Mouse (Mus musculus) heart, embryonic 15.5 days (tissue): Measurements from ENCODE around the gene Plod3. TPM values are rescaled to one million over a fixed set of nuclear protein-coding genes. Genes with fewer than 3 reads are reported as not detected.

ENCODE experiments used
- ATAC-seq: fragments of 200-750 bp; cut with Nextera tagmentation; replicated peaks from 2 replicates; pipeline ENCODE4 v1.8.0; 2017; ENCODE audit warnings: low read depth, moderate TSS enrichment; ENCODE audit not compliant: insufficient number of reproducible peaks, insufficient read depth, low FRiP score
- H3K27ac ChIP-seq: fragments of 300-500 bp; sonication (generic); 2 replicates; pipeline ENCODE4 v1.5.1; 2015; ENCODE audit warnings: mild to moderate bottlenecking, inconsistent platforms
- H3K27me3 ChIP-seq: fragments of 300-500 bp; sonication (generic); 2 replicates; pipeline ENCODE4 v1.6.1; 2015; ENCODE audit warnings: inconsistent platforms
- H3K36me3 ChIP-seq: fragments of 300-500 bp; sonication (generic); 2 replicates; pipeline ENCODE4 v1.6.1; 2015; ENCODE audit warnings: mild to moderate bottlenecking, inconsistent platforms
- H3K4me1 ChIP-seq: fragments of 300-500 bp; sonication (generic); replicated peaks from 2 replicates; pipeline ENCODE4 v1.6.1; 2015; ENCODE audit warnings: inconsistent platforms
- H3K4me2 ChIP-seq: fragments of 300-500 bp; sonication (generic); 2 replicates; pipeline ENCODE4 v1.6.1; 2015; ENCODE audit warnings: inconsistent platforms, mild to moderate bottlenecking, moderate library complexity
- H3K4me3 ChIP-seq: fragments of 300-500 bp; sonication (generic); 2 replicates; pipeline ENCODE4 v1.5.1; 2015; ENCODE audit warnings: mild to moderate bottlenecking, inconsistent platforms
- H3K9ac ChIP-seq: fragments of 300-500 bp; sonication (generic); 2 replicates; pipeline ENCODE4 v1.6.1; 2015; ENCODE audit warnings: mild to moderate bottlenecking, inconsistent platforms
- H3K9me3 ChIP-seq: fragments of 300-500 bp; sonication (generic); replicated peaks from 2 replicates; pipeline ENCODE4 v1.6.1; 2016; ENCODE audit warnings: inconsistent platforms
- WGBS: fragments of 180-500 bp; shearing (Covaris S2); methylation state at CpG from one replicate; pipeline ENCODE4 v1.1.7; 2015; ENCODE audit warnings: mixed read lengths; 5-methylcytosine and 5-hydroxymethylcytosine counted together
- polyA plus RNA-seq: library from polyadenylated mRNA; unstranded; fragments of >200 nt; fragmentation: Nextera tagmentation; extraction: Ambion mirVana; gene quantifications from 2 replicates; pipeline ENCODE4 v1.2.1, GENCODE M21; 2015

The Plod3 gene
- polyA plus RNA-seq, 1 experiment from 2014 or later: 34.9 TPM

- Histone ChIP-seq H3K4me1 (peaks cover 8% of the 10 kb centered on the region), H3K36me3 (no peaks in the 10 kb centered on the region), H3K9ac (no peak overlapping the region), H3K4me2 (no peak overlapping the region), H3K9me3 (no peaks in the 10 kb centered on the region), H3K4me3 (no peak overlapping the region), H3K27me3 (peaks cover 73% of the 10 kb centered on the region), H3K27ac (no peak overlapping the region)
- under 1% methylated on average over 23 of the region's 23 CpGs for WGBS
- ATAC-seq: no peak
These were observed 38.3 kb downstream of the Plod3 start for GRCm38 (mm10) chr5:137025132-137025531.

GRCm38 (mm10) chr5:137026092-137026491 is 39.3 kb downstream of the Plod3 start, which contains the start of gene Vgf:
Gene Vgf, plus strand, starts transcription at chr5:137026392.
- no peak within 1 kb of the TSS for H3K4me3 ChIP-seq
- 17% methylated on average over 4 of the region's 4 CpGs for WGBS
- H3K4me2 ChIP-seq: no peak within 1 kb of the TSS
- no peak within 1 kb of the TSS for H3K9ac ChIP-seq
- peaks cover 17% of the 10 kb centered on the region for H3K4me1 ChIP-seq
- peaks cover 77% of the 10 kb centered on the region for H3K27me3 ChIP-seq
- no peak for ATAC-seq
- H3K27ac ChIP-seq: no peak within 1 kb of the TSS
- H3K9me3 ChIP-seq: no peaks in the 10 kb centered on the region
- H3K36me3 ChIP-seq: no peaks in the 10 kb centered on the region

- H3K4me1 ChIP-seq: peaks cover 40% of the 10 kb centered on the region
- H3K27me3 ChIP-seq: peaks cover 89% of the 10 kb centered on the region
- no peak for ATAC-seq
- H3K4me3 ChIP-seq: no peak overlapping the region
- H3K36me3 ChIP-seq: no peaks in the 10 kb centered on the region
- WGBS: 7% methylated on average over 29 of the region's 29 CpGs
- H3K4me2 ChIP-seq: no peak overlapping the region
- no peak overlapping the region for H3K27ac ChIP-seq
- H3K9me3 ChIP-seq: no peaks in the 10 kb centered on the region
- no peak overlapping the region for H3K9ac ChIP-seq
These were observed 41.9 kb downstream of the Plod3 start for GRCm38 (mm10) chr5:137028561-137029272.

- 2% methylated on average over 8 of the region's 8 CpGs for whole genome bisulfite sequencing
- no peak overlapping the region for H3K27ac ChIP-seq
- ATAC-seq: no peak
- H3K9ac ChIP-seq: no peak overlapping the region
- H3K4me3 ChIP-seq: no peak overlapping the region
- peaks cover 84% of the 10 kb centered on the region for H3K27me3 ChIP-seq
- H3K4me2 ChIP-seq: peak overlapping the region; percentile 66; the same call in 1 of the 2 replicates
- H3K36me3 ChIP-seq: no peaks in the 10 kb centered on the region
- peaks cover 40% of the 10 kb centered on the region for H3K4me1 ChIP-seq
- H3K9me3 ChIP-seq: no peaks in the 10 kb centered on the region
These were observed 42.4 kb downstream of the Plod3 start for GRCm38 (mm10) chr5:137029273-137029585.

- peaks cover 78% of the 10 kb centered on the region for H3K27me3 ChIP-seq
- peaks cover 40% of the 10 kb centered on the region for H3K4me1 ChIP-seq
- H3K9ac ChIP-seq: no peak overlapping the region
- H3K27ac ChIP-seq: no peak overlapping the region
- H3K9me3 ChIP-seq: no peaks in the 10 kb centered on the region
- peak overlapping the region; percentile 37 for H3K4me3 ChIP-seq
- ATAC-seq: peak; percentile 70
- WGBS: under 1% methylated on average over 52 of the region's 52 CpGs
- H3K36me3 ChIP-seq: no peaks in the 10 kb centered on the region
- H3K4me2 ChIP-seq: peak overlapping the region; percentile 66
These were observed 43.0 kb downstream of the Plod3 start for GRCm38 (mm10) chr5:137029643-137030415.

GRCm38 (mm10) chr5:137030416-137030810 is 43.6 kb downstream of the Plod3 start:
- WGBS: 15% methylated on average over 22 of the region's 22 CpGs
- no peak for ATAC-seq
- peak overlapping the region; percentile 37 for H3K4me3 ChIP-seq

GRCm38 (mm10) chr5:137031076-137032032 is 44.5 kb downstream of the Plod3 start:
- H3K27ac ChIP-seq: no peak overlapping the region
- no peak for ATAC-seq
- peaks cover 9% of the 10 kb centered on the region; the same call in 1 of the 2 replicates for H3K36me3 ChIP-seq
- H3K9me3 ChIP-seq: no peaks in the 10 kb centered on the region
- WGBS: 1% methylated on average over 78 of the region's 78 CpGs
- H3K27me3 ChIP-seq: peaks cover 63% of the 10 kb centered on the region
- H3K4me2 ChIP-seq: peak overlapping the region; percentile 99
- no peak overlapping the region for H3K9ac ChIP-seq
- peaks cover 38% of the 10 kb centered on the region for H3K4me1 ChIP-seq
- H3K4me3 ChIP-seq: peak overlapping the region; percentile 57

More at GRCm38 (mm10) chr5:137030416-137030810, 43.6 kb downstream of the Plod3 start:
- Histone ChIP-seq H3K36me3 (peaks cover under 1% of the 10 kb centered on the region; the same call in 1 of the 2 replicates), H3K4me2 (peak overlapping the region; percentile 66), H3K4me1 (peaks cover 38% of the 10 kb centered on the region), H3K9me3 (no peaks in the 10 kb centered on the region), H3K27ac (no peak overlapping the region), H3K27me3 (peaks cover 72% of the 10 kb centered on the region), H3K9ac (no peak overlapping the region)

GRCm38 (mm10) chr5:137032033-137032421 is 45.2 kb downstream of the Plod3 start:
- H3K27me3 ChIP-seq: peaks cover 56% of the 10 kb centered on the region
- H3K27ac ChIP-seq: no peak overlapping the region
- no peaks in the 10 kb centered on the region for H3K9me3 ChIP-seq
- peaks cover 16% of the 10 kb centered on the region for H3K36me3 ChIP-seq
- no peak overlapping the region for H3K9ac ChIP-seq
- no peak for ATAC-seq
- H3K4me3 ChIP-seq: peak overlapping the region; percentile 57
- WGBS: under 1% methylated on average over 33 of the region's 33 CpGs
- peak overlapping the region; percentile 99 for H3K4me2 ChIP-seq
- peaks cover 38% of the 10 kb centered on the region for H3K4me1 ChIP-seq

- WGBS: under 1% methylated on average over 49 of the region's 49 CpGs
These were observed 45.8 kb downstream of the Plod3 start for GRCm38 (mm10) chr5:137032641-137033074.

GRCm38 (mm10) chr5:137036211-137036610 is 49.4 kb downstream of the Plod3 start:
- peaks cover 50% of the 10 kb centered on the region for H3K36me3 ChIP-seq

More at GRCm38 (mm10) chr5:137032641-137033074, 45.8 kb downstream of the Plod3 start:
- Histone ChIP-seq H3K4me2 (peak overlapping the region; percentile 99), H3K9me3 (no peaks in the 10 kb centered on the region), H3K27me3 (peaks cover 50% of the 10 kb centered on the region), H3K9ac (peak overlapping the region; percentile 25), H3K36me3 (peaks cover 22% of the 10 kb centered on the region), H3K4me1 (peaks cover 38% of the 10 kb centered on the region), H3K27ac (0 out of 2 replicates have a peak overlapping the region, but pooled peaks have one; percentile 2), H3K4me3 (peak overlapping the region; percentile 57)
- ATAC-seq: peak; percentile 77

More at GRCm38 (mm10) chr5:137036211-137036610, 49.4 kb downstream of the Plod3 start:
- Histone ChIP-seq H3K9me3 (no peaks in the 10 kb centered on the region), H3K4me2 (no peak overlapping the region), H3K27ac (no peak overlapping the region), H3K4me1 (peaks cover 22% of the 10 kb centered on the region), H3K4me3 (no peak overlapping the region), H3K27me3 (peaks cover 14% of the 10 kb centered on the region), H3K9ac (no peak overlapping the region)
- WGBS: 75% methylated on average over 13 of the region's 13 CpGs
- ATAC-seq: no peak
